In genomic region chr3:137861436-137861835, GRCm38 (mm10) we compare ENCODE assay signal across 18 mouse cellular contexts. TPM values are rescaled to one million over a fixed set of nuclear protein-coding genes. Genes with fewer than 3 reads are reported as not detected.
DNase-seq lines count a peak whose midpoint lies in the region; ATAC-seq and TF ChIP-seq lines count a peak whose summit lies in the region.
"Had no signal": no experiment of that assay in that cellular context is flagged by ENCODE, and none has a peak within 500 bp of the region (broad histone marks: within the 10 kb centered on the region; RNA-seq: fewer than 3 reads in every experiment).

No protein-coding gene starts in this region.

- peak overlapping the region; percentile 14; the same call in 1 of the 2 replicates for H3K27ac ChIP-seq in heart, embryonic 15.5 days
- H3K27ac ChIP-seq in heart, embryonic 12.5 days (ENCODE audit: poor library complexity, severe bottlenecking) = no peak overlapping the region
- peak overlapping the region; percentile 78 for H3K27ac ChIP-seq in lung, embryonic 15.5 days
- no peak overlapping the region for H3K27ac ChIP-seq in limb, embryonic 11.5 days (replicated peaks; ENCODE audit: low read depth, low read length)
- H3K27ac ChIP-seq: embryonic facial prominence, embryonic 13.5 days; forebrain, embryonic 13.5 days; heart, embryonic 13.5 days; hindbrain, embryonic 10.5 days; hindbrain, embryonic 14.5 days had no signal

- no peak for TF ChIP-seq CTCF in brain, embryonic 14.5 days (IDR thresholded peaks at IDR 0.05; ENCODE audit: borderline replicate concordance, extremely low read depth, insufficient read depth, insufficient read length)

- no peak for ATAC-seq in heart, embryonic 15.5 days (replicated peaks; ENCODE audit: insufficient number of reproducible peaks, insufficient read depth, low FRiP score, low read depth)
- no peak for ATAC-seq in heart, embryonic 12.5 days (ENCODE audit: insufficient number of reproducible peaks, low FRiP score)
- no peak for ATAC-seq in lung, embryonic 15.5 days (ENCODE audit: borderline replicate concordance, extremely low read depth, low FRiP score, low TSS enrichment)
- no peak for ATAC-seq in limb, embryonic 11.5 days (ENCODE audit: insufficient number of reproducible peaks, low FRiP score, low TSS enrichment, low read depth)
- ATAC-seq: activated CD4-positive, CD25-positive, alpha-beta regulatory T cell, adult 4 months; forebrain, embryonic 13.5 days; Patski had no signal

- no peak for TF ChIP-seq POLR2A in brain, embryonic 14.5 days (IDR thresholded peaks at IDR 0.05; ENCODE audit: borderline replicate concordance, extremely low read depth, insufficient read depth, insufficient read length, poor library complexity, severe bottlenecking)

- no peaks in the 10 kb centered on the region for H3K27me3 ChIP-seq in heart, embryonic 15.5 days
- no peaks in the 10 kb centered on the region for H3K27me3 ChIP-seq in heart, embryonic 12.5 days (replicated peaks)
- H3K27me3 ChIP-seq in lung, embryonic 15.5 days = no peaks in the 10 kb centered on the region
- H3K27me3 ChIP-seq in limb, embryonic 11.5 days (ENCODE audit: control insufficient read depth, insufficient read depth, low read length) = no peaks in the 10 kb centered on the region
- H3K27me3 ChIP-seq: CH12.LX; embryonic facial prominence, embryonic 13.5 days; forebrain, embryonic 13.5 days; heart, embryonic 13.5 days; Patski had no signal

- H3K4me2 ChIP-seq in heart, embryonic 15.5 days = no peak overlapping the region
- no peak overlapping the region for H3K4me2 ChIP-seq in heart, embryonic 12.5 days
- no peak overlapping the region for H3K4me2 ChIP-seq in lung, embryonic 15.5 days
- H3K4me2 ChIP-seq in limb, embryonic 11.5 days (ENCODE audit: low read depth, severe bottlenecking) = no peak overlapping the region
- H3K4me2 ChIP-seq: embryonic facial prominence, embryonic 13.5 days; forebrain, embryonic 13.5 days; heart, embryonic 13.5 days; hindbrain, embryonic 14.5 days had no signal

- no peak overlapping the region for H3K4me3 ChIP-seq in heart, embryonic 15.5 days
- no peak overlapping the region for H3K4me3 ChIP-seq in heart, embryonic 12.5 days
- H3K4me3 ChIP-seq in lung, embryonic 15.5 days = no peak overlapping the region
- no peak overlapping the region for H3K4me3 ChIP-seq in limb, embryonic 11.5 days (ENCODE audit: low read depth, low read length)
- H3K4me3 ChIP-seq: embryonic facial prominence, embryonic 13.5 days; forebrain, embryonic 13.5 days; heart, embryonic 13.5 days; hindbrain, embryonic 10.5 days had no signal

- peaks cover 21% of the 10 kb centered on the region for H3K4me1 ChIP-seq in heart, embryonic 15.5 days (replicated peaks)
- H3K4me1 ChIP-seq in heart, embryonic 12.5 days (replicated peaks) = peaks cover 3% of the 10 kb centered on the region
- peaks cover 23% of the 10 kb centered on the region for H3K4me1 ChIP-seq in lung, embryonic 15.5 days
- no peaks in the 10 kb centered on the region for H3K4me1 ChIP-seq in limb, embryonic 11.5 days (ENCODE audit: control insufficient read depth, insufficient read depth, low read length)

- no peaks in the 10 kb centered on the region for H3K9me3 ChIP-seq in heart, embryonic 15.5 days (replicated peaks)
- no peaks in the 10 kb centered on the region for H3K9me3 ChIP-seq in heart, embryonic 12.5 days (replicated peaks)
- no peaks in the 10 kb centered on the region for H3K9me3 ChIP-seq in lung, embryonic 15.5 days
- H3K9me3 ChIP-seq in limb, embryonic 11.5 days (ENCODE audit: control insufficient read depth, low read length) = no peaks in the 10 kb centered on the region
- H3K9me3 ChIP-seq: embryonic facial prominence, embryonic 13.5 days; forebrain, embryonic 13.5 days; heart, embryonic 13.5 days; hindbrain, embryonic 10.5 days had no signal

- WGBS in heart, embryonic 15.5 days = 94% methylated on average over 4 of the region's 4 CpGs
- WGBS in heart, embryonic 12.5 days = 91% methylated on average over 4 of the region's 4 CpGs
- 93% methylated on average over 4 of the region's 4 CpGs for WGBS in lung, embryonic 15.5 days
- 89% methylated on average over 4 of the region's 4 CpGs for whole genome bisulfite sequencing in limb, embryonic 11.5 days

- peaks cover 4% of the 10 kb centered on the region; the same call in 1 of the 2 replicates for H3K36me3 ChIP-seq in heart, embryonic 15.5 days
- peaks cover 4% of the 10 kb centered on the region; the same call in 1 of the 2 replicates for H3K36me3 ChIP-seq in heart, embryonic 12.5 days
- 0 out of 2 replicates have a peak, but pooled peaks cover 4% of the 10 kb centered on the region for H3K36me3 ChIP-seq in lung, embryonic 15.5 days
- H3K36me3 ChIP-seq in limb, embryonic 11.5 days (ENCODE audit: control insufficient read depth, insufficient read depth, low read length) = 0 out of 2 replicates have a peak, but pooled peaks cover 2% of the 10 kb centered on the region

- no peak for DNase-seq in lung, postnatal 25 days (ENCODE audit: low spot score)
- DNase-seq in brain, embryonic 14.5 days (ENCODE audit: low read depth) = peak; percentile 75
- peak; percentile 12 for DNase-seq in limb, embryonic 11.5 days (ENCODE audit: low spot score)
- DNase-seq: adrenal gland, postnatal 14 days; cerebellum, adult 18-20 months; cerebellum, adult 9-11 months; gastrocnemius, postnatal 14 days had no signal

- H3K9ac ChIP-seq in heart, embryonic 15.5 days = no peak overlapping the region
- no peak overlapping the region for H3K9ac ChIP-seq in heart, embryonic 12.5 days
- no peak overlapping the region for H3K9ac ChIP-seq in lung, embryonic 15.5 days
- H3K9ac ChIP-seq in limb, embryonic 11.5 days (ENCODE audit: low read length) = no peak overlapping the region
- H3K9ac ChIP-seq: embryonic facial prominence, embryonic 13.5 days; forebrain, embryonic 13.5 days; heart, embryonic 13.5 days; hindbrain, embryonic 14.5 days had no signal

RNA-seq across cellular contexts. Expression of gene H2afz, which starts 2.9 kb away (rescaled TPM):
- 920 and 981 TPM in 2 replicates for polyA plus RNA-seq in heart, embryonic 15.5 days (2015; fragmentation: Nextera tagmentation; extraction: Ambion mirVana)
- polyA plus RNA-seq in heart, embryonic 12.5 days (2016; fragmentation: Nextera tagmentation; extraction: Ambion mirVana) = 1,274 and 1,305 TPM in 2 replicates
- 2,195 and 2,315 TPM in 2 replicates for polyA plus RNA-seq in lung, embryonic 15.5 days (2015; fragmentation: Nextera tagmentation; extraction: Ambion mirVana)
- polyA plus RNA-seq in brain, embryonic 14.5 days (2012; rRNA removed) = 786 and 1,264 TPM in 2 replicates
- 3,201 and 3,406 TPM in 2 replicates for polyA plus RNA-seq in limb, embryonic 11.5 days (2014; fragmentation: Nextera tagmentation; extraction: Ambion mirVana)

RNA-seq across cellular contexts. Expression of gene Dnajb14, which starts 6.0 kb away (rescaled TPM):
- 9.5 and 10.5 TPM in 2 replicates for polyA plus RNA-seq in heart, embryonic 15.5 days (2015; fragmentation: Nextera tagmentation; extraction: Ambion mirVana)
- polyA plus RNA-seq in heart, embryonic 12.5 days (2016; fragmentation: Nextera tagmentation; extraction: Ambion mirVana) = 14.1 and 15.0 TPM in 2 replicates
- polyA plus RNA-seq in lung, embryonic 15.5 days (2015; fragmentation: Nextera tagmentation; extraction: Ambion mirVana) = 10.3 and 10.8 TPM in 2 replicates
- 7.7 and 12.1 TPM in 2 replicates for polyA plus RNA-seq in brain, embryonic 14.5 days (2012; rRNA removed)
- 10.4 and 12.7 TPM in 2 replicates for polyA plus RNA-seq in limb, embryonic 11.5 days (2014; fragmentation: Nextera tagmentation; extraction: Ambion mirVana)

RNA-seq across cellular contexts. Expression of gene Lamtor3, which starts 56.9 kb away (rescaled TPM):
- polyA plus RNA-seq in heart, embryonic 15.5 days (2015; fragmentation: Nextera tagmentation; extraction: Ambion mirVana) = 100 and 108 TPM in 2 replicates
- polyA plus RNA-seq in heart, embryonic 12.5 days (2016; fragmentation: Nextera tagmentation; extraction: Ambion mirVana) = 86.3 and 92.0 TPM in 2 replicates
- 104 and 110 TPM in 2 replicates for polyA plus RNA-seq in lung, embryonic 15.5 days (2015; fragmentation: Nextera tagmentation; extraction: Ambion mirVana)
- 77.3 and 97.8 TPM in 2 replicates for polyA plus RNA-seq in brain, embryonic 14.5 days (2012; rRNA removed)
- 99.3 and 99.8 TPM in 2 replicates for polyA plus RNA-seq in limb, embryonic 11.5 days (2014; fragmentation: Nextera tagmentation; extraction: Ambion mirVana)

Comparison
In these comparisons a context has a peak if more than half of its experiments do, and no peak if none do; other contexts are left out.
1. H3K27ac ChIP-seq: peak in heart, embryonic 15.5 days (single experiment) and lung, embryonic 15.5 days (single experiment); none in heart, embryonic 12.5 days (single experiment) and limb, embryonic 11.5 days (single experiment).